Mouse (Mus musculus) megakaryocyte-erythroid progenitor cell, adult 5-6 weeks (primary cell): ENCODE measurements around the gene Tacr2. TPM values are rescaled to one million over a fixed set of nuclear protein-coding genes. Genes with fewer than 3 reads are reported as not detected.

Experiments used
- ATAC-seq: replicated peaks from 2 replicates; pipeline ENCODE4 v1.8.0; 2016; ENCODE audit warnings: mild to moderate bottlenecking, inconsistent platforms; ENCODE audit not compliant: severe bottlenecking, poor library complexity, low FRiP score, low TSS enrichment
- total RNA-seq, 2 experiments: library from RNA; stranded (forward) in 1 of 2; stranded (reverse) in 1 of 2; fragments of 200-1000, 215-1000 nt in 1 of 2; fragments of >200 nt in 1 of 2; fragmentation: Nextera tagmentation in 1 of 2; gene quantifications; 2 replicates each; pipeline ENCODE4 v1.2.3; 2014 to 2017

Tacr2 gene
- total RNA-seq, 2 experiments from 2014 or later, result not detected

DNA sequence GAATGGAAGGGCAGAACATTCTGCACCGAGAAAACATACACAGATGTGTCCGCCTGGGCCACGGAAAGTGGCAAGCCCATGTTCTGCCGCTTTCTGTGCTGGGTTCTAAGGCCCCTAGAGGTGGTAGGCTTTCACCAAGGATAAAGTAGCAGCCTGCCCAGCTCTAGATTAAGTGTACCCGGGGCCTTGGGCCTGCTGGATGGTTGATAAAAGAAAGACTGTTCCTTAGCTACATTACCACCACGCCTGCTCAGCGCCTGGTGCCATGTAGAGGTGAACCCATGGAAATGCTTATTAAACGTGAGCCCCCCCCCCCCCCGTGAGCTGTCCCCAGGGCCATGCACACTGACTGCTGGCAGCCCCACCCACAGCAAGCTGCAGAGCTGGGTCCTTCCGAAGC, 15.0 kb upstream of the Tacr2 start:
- peak; percentile 92 for ATAC-seq

DNA sequence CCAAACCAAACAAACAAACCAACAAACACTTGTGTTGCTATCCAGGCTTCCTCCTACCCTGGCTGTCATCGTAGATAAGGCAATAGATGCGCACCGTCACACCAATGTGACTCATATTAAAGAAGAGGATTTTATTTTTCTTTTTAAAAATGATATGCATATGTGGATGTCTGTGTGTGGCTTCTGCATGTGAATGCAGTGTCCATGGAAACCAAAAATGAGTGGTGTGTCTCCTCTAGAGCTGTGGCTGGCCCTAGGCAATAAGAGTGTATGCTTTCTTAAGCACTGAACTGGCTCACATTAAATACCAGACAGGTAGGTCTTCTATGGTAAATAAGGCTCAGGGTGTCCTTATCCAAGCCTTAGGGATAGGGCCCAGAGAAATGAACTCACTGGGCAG, 13.6 kb upstream of the Tacr2 start:
- peak; percentile 40; the same call in 1 of the 2 replicates for ATAC-seq

DNA sequence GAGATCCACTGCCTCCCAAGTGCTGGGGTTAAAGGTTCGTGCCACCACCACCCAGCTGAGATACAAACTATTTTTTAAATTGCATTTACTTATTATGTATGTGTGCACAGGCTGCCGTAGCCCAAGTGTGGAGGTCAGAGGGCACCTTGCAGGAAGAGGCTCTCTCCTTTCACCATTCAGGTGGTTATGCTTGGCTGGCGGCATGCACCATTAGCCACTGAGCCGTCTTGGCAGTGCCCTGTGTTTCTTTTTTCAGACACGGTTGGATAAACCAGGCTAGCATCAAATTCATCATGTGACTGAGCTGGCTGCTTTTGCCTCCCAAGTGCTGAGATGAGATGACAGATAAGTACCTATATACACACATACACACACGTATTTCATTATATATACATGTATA, 13.0 kb upstream of the Tacr2 start:
- no peak for ATAC-seq

DNA sequence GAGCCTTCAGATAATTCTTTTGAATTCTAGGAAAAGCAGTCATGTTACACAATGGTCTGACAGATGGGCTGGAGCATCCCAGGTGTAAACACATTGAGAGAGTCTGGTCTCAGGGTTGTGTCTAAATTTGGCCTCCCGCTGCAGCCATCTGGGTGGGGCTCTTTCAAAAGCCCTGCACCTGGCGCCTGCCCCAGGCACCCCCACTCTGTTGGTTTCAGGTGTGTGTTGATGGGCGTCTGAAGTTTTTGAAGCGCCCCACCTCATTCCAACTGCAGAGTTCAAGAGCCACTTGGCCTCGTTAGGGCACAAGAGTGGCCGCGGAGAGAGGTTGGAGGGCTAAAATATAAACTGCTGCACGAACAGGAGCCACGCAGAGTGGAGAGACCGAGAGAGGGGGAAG, 9.9 kb upstream of the Tacr2 start:
- ATAC-seq, result no peak

DNA sequence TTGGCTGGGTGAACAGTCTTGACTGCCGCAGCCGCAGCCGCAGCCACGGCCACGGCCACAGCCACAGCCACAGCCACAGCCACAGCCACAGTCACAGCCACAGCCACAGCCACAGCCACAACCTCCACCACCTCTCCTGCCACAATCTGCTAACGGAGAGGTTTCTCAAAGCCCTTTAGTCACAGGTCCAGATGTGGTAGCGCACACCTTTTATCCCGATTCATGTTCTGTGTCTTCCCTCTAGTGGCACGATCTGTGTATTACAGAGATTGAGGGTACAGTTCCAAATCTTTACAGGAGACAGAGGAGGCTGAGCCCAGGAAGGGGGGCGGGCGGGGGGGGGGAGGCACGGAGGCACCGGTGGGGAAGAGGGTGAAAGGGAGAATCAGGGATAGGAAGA, 9.3 kb upstream of the Tacr2 start:
- peak; percentile 68 for ATAC-seq

DNA sequence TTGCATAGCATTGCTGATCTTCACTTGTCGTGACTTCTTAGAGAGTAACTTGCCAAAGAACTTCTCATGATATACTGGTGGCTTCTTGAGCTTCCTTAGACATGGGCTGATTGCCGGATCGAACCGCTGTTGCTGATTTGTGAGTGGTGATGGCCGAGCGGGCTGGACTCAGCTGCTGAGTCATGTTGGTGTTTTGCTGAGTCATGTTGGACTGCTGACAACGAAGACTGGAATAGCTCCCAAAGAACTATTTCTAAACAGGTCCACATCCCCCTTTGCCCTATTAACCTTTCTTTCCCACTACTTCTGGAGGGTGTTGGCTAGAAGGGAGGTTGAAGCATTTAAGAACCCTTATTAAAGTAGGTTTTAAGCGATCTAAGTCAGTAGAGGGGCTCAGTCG, 8.2 kb upstream of the Tacr2 start:
- ATAC-seq, result no peak

DNA sequence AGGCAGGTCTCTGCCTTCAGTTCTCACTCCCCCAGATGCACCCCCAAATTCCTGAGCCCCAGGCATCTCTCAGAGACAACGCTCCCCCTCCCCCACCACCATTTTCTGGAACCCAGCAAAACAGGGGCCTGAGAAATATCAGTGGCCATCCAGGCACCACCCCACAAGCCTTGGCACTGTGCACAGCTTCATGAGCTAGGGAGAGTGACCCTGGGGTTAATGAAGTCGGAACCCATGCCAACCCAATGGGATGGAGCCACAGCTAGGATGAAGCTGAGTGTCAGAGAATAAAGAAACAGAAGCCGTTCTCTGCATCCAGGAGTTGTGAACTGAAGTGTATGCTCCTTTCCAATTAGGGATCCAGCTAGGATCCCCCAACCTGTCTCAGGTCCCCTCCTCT, 5.1 kb upstream of the Tacr2 start:
- ATAC-seq, result no peak

DNA sequence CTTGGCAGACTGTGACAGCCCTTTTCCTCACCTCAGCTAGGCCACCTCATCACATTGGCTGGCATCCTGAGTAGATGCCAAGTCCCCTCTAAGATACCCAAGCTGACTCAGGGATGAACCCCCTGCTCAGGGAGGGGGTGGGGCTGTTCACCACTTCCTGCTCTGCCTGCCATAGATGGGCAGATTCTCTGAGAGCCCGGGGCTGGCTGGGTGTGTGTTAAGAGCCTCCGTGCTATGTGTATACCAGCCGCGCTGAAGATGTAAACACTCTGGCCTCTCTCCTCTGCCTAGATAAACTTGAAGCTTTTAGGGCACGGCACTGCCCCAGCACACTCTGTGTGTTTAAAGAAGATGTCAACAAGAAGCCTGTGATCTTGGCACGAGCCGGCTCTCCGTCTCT, 4.4 kb upstream of the Tacr2 start:
- peak; percentile 57; the same call in 1 of the 2 replicates for ATAC-seq

DNA sequence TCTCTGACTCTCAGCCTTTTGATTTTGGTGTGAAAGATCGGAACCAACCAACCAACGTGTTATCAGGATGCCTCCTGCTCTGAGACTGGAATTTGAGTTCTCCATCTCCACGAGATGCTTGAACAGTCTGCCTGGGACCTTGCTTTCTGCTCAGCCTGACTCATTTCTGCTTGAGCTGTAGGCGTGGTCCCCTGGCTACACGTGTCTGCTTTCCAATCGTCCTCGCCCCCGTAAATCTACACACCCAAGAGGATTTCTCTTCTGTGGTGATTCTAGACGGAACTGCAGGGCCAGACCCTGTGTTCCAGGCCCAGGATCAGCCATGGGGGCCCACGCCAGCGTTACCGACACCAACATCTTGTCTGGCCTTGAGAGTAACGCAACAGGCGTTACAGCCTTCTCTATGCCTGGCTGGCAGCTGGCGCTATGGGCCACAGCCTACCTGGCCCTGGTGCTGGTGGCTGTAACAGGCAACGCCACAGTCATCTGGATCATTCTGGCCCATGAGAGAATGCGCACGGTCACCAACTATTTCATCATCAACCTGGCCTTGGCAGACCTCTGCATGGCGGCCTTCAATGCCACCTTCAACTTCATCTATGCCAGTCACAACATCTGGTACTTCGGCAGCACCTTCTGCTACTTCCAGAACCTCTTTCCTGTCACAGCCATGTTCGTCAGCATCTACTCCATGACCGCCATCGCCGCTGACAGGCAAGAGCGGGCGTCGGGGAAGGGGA, 428 bp downstream of the Tacr2 start:
- ATAC-seq, result no peak

DNA sequence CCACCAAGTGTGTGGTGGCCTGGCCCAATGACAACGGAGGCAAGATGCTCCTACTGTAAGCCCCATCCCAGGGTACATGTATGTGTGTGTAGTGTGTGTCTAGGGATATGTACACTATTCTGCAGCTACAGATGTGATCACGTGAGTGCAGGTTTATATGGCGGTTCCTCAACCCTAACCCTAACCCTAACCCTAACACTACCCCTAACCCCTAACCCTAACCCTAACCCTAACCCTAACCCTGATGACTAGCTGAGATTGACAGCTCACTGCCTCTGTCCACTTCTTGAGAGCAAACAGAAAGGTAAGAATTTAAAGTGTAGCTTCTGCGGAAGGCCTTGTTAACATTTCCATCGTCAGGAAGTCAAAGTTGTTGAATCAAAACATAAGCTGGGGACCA, 6.1 kb downstream of the Tacr2 start:
- no peak for ATAC-seq

DNA sequence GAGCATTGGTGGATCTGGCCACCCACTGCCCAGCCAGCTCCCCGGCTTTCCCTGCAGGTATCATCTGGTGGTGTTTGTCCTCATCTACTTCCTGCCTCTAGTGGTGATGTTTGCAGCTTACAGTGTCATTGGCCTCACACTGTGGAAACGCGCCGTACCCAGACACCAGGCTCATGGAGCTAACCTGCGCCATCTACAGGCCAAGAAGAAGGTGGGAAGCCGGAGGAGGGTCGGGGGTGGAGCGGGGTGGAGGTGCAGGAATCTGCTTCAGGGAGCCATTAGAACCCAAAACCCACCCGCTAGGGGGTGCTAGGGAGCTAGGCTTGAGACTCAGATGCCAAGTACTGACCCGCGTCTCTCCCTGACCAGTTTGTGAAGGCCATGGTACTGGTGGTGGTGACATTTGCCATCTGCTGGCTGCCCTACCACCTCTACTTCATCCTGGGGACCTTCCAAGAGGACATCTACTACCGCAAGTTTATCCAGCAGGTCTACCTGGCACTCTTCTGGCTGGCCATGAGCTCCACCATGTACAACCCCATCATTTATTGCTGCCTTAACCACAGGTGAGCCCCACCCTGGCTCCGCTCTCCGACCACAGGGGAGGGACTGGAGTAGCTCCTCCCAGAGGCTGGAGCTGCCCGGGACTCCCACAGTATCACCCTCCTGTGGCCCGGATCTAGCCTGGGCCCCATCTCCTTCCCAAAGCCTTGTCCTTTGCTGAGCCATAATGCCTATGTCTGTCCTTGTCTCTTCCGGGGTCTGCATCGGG, 9.1 kb downstream of the Tacr2 start:
- peak; percentile 95 for ATAC-seq

DNA sequence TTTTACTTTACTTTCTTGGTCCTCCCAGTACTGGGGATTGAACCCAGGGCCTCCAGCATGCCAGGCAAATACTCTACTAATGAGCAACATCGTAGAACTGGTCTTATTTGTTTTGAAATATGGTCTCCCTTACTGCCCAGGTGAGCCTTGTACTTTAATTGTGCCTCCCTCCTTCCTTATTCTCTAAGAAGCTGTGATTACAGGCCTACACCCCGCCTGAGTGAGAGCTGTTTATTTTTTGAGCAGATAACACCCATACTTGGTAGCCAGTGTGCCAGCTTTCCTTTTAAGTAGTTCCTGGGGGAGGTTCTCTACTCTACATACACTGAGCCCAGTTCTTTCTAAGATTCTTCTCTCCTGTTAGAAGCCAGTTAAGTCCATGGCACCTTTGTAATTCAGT, 12.1 kb downstream of the Tacr2 start:
- no peak for ATAC-seq

DNA sequence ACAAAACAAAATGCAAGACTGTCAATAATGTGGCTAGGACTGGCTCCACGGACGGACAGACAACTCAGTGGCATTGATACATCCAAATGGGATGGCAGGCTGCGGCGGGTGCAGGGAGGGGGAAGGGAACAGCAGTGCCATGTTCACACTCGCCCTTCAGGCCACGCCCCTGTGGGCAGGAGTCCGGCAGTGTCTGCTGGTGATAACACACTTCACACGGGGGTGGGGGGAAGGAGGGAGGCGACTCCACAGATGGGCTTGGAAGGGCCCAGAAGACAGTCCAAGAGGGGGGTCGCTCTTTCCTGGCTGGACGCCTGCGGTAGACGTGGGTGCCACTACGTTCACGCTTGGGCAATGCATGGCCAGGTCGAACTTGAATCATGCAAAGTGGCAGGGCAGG, 17.0 kb downstream of the Tacr2 start:
- ATAC-seq, result 0 out of 2 replicates have a peak, but pooled peaks have one; percentile 9

DNA sequence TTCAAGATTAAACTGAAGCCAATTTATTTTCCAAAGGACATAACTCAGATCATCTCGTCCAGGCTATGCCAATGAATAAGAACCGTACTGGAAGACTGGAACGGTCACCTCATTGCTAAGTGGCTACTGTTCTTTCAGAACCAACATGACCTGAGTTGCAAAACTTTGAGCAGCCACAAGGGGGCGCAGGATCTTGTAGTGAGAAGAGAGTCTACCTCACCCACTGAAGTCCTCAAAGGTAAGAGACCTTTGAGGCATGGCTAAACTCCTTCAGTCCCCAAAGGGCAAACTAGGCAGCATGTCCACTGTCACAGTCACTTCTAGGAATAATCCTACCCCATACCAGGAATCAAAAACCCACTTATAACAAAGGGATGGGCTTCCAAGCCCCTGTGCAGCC, 23.0 kb downstream of the Tacr2 start:
- ATAC-seq, result peak; percentile 62

DNA sequence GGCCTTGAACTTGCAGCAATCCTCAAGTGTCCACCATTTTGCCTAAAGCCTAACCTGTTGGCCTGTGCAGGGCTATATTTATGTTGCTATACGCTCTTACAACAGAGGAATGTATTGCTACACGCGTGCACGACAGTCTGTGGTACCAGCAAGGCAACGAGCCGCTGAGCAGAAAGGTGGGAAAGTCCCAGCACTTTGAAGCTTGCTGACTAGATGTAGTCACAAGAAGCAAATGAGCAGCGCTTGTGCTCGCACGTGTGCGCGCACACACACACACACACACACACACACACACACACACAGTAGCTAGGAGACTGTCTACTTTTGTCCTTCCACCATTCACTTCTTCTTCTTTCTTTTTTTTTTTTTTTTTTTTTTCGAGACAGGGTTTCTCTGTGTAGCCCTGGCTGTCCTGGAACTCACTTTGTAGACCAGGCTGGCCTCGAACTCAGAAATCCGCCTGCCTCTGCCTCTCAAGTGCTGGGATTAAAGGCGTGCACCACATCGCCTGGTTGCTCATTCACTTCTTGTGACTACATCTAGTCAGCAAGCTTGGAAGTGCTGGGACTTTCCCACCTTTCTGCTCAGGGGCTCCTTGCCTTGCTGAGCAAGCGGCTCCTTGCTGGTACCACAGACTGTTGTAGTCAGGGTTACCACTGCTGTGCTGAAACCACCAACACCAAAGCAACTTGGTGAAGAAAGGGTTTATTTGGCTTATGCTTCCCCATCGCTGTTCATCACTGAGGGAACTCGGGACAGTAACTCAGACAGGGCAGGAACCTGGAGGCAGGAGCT, 25.5 kb downstream of the Tacr2 start:
- no peak for ATAC-seq

DNA sequence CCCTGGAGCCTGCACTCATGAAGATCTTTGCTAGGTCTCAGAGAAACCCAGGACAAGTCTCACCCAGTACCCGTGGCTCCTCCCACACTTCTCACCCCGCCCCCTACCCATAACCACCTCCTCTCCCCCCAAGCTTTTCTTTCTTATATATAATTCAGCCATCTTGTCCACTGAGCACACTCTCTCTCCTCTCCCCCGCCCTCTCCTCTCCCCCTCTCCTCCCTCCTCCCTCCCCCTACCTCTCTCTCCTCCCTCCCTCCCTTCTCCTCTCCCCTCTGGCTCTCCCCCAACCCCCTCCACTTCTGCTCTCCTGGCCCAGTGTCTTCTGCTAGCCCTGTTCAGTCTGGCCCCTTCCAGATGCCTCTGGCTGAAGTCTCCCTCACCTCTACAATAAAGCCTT, 26.8 kb downstream of the Tacr2 start:
- ATAC-seq, result 0 out of 2 replicates have a peak, but pooled peaks have one; percentile 9

DNA sequence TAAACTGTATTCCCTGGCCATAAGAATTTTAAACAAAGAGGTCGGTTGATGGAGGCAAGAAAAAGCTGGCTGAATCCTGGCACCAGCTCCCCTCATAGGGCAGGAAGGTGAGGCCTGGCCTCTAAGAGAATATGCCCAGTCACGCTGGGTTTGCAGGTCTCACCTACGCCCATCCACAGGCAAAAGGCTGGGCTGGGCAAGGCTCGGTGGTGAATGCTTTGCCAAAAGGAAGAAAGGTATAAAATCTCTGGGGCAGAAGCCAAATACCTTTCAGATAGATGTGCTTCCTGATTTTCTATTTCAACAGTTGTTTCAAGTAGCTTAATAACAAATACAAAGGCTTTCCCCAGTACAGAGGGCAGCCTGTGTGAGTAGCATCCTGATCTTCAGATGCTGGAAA, 27.4 kb downstream of the Tacr2 start:
- ATAC-seq, result no peak

DNA sequence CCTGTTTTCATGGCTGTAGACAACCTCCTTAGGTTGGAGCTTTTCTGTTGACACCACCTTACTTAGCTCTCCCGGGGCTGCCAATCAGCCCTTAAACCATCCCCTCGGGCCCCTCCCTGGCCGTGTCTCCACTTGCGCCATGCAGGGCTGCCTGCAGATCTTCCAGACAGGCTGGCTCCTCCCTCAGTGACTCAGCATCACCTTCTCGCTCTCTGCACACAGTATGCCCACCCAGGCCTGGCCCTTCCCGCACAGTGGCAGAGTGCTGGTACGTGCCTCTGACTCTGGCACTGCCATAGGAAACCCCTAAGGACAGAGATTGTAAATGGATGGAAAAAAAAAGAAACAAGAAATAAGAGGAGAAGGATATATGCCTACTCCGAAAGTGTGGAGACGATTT, 30.5 kb downstream of the Tacr2 start:
- ATAC-seq, result no peak

DNA sequence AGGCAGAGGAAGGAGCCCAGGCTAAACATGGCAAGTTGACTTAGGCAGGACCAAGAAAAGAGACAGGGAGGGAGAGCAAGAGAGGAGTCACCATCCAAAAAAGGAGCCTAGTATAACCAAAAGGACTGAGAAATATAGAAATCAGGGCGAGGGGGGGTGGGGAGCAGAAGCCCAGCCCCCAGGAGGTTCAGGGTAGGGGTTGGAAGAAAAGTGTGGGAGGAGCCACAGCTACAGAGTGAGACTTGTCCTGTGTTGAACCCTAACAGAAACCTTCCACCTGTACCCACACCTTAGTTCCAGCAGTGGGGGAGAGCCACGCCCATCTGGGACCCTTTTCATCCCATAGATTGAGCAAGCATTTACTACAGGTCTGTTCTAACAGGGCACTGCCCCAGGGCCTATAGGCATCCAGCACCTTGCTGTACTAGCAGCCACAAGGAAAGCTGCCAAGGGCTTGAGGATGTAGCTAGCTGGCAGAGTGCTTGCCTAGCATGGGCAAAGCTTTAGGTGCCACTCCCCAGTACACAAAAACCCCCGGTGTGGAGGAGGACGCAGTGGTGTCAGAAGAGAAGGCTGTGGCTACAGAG, 31.1 kb downstream of the Tacr2 start:
- no peak for ATAC-seq
